Mouse (Mus musculus): ENCODE measurements around the gene Polq. TPM values are rescaled to one million over a fixed set of nuclear protein-coding genes. Genes with fewer than 3 reads are reported as not detected.

Gene Polq
- polyA plus RNA-seq (2014; fragmentation: Illumina TruSeq; extraction: RNeasy Lipid Tissue Mini Kit (QIAGEN cat#74804); ENCODE audit: low read depth, low replicate concordance): 2.6 TPM

DNA sequence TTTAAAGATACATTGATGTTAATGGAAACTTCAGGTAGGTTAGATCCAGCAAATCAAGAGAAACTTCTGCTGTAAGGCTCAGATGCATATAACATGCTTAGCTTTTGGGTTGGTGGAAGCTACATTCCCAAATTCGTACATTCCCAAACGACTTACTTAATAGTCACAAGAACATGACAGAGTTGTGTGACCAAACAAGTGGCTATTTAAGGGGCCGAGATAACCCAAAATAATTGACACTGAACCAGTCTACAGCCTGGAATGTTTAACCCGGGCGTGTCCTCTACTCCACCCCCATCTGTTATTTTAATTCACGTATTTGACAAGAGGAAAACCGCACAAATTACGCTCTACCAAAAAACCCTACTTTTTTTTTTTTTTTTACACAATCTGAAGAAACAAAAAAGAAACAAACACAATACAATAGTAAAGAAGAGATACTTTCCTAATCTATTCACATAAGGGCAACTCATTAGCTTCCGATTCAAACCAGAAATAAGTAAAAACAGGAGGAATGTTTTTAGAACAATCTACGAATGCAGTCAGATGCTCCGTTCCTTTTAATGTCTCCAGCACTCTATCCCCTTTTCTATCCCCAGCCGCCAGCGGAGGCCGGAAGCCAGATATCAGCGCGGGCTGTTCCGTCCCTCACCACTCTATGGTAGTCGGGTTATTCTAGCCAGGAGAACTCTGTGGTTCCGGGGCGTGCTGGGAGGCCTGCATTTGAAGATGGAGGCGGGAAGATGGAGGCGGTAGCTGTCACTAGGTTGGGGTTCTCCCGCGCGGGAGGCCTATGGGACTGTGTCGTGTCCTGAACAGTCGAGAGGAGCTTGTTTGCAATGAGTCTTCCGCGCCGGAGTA lies at the start of gene Polq:
Polq (plus strand) TSS at position 726 of the 861 bp plus-strand sequence.

DNA sequence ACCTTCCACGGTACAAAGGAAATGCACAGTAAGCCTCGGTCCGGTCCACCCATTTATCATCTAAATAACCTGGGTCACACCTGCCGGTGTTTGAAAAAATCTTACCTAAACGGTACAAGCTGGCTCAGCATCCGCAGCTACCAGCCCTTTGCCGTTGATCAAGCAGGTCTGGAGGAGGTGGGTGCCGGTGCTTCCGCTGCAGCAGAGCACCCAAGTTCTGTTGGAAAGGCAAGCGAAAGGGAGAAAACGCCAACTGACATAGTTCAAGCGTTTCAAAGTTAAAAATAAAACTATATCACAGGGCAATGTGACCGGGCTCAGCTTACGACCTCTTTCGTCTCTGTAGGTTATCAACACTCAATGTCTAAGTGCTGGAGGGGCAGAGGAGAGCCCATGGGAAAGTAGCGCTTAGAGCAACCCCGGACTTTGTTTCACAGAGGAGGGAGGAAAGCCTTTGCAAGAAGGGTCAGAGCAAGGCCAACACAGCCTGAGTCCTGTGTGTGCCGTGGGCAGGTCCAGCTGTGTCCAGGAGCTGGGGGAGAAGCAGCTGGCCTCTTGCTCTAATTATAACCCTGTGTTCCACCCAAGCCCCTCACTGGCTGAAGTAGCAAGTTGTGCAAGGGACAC lies 21.5 kb upstream of the Polq start, which contains the start of gene Fbxo40:
Fbxo40 (minus strand) TSS at position 469 of the 627 bp plus-strand sequence.

Other genes with a start within 250 kb of the Polq start
- gene Slc15a2, start 226.8 kb upstream of the Polq start, polyA plus RNA-seq (2014; fragmentation: Illumina TruSeq; extraction: RNeasy Lipid Tissue Mini Kit (QIAGEN cat#74804); ENCODE audit: low read depth, low replicate concordance): 92.6 TPM
- 22.6 TPM for gene Iqcb1, start 183.4 kb upstream of the Polq start, polyA plus RNA-seq (2014; fragmentation: Illumina TruSeq; extraction: RNeasy Lipid Tissue Mini Kit (QIAGEN cat#74804); ENCODE audit: low read depth, low replicate concordance)
- 4.8 TPM for gene Eaf2, start 136.8 kb upstream of the Polq start, polyA plus RNA-seq (2014; fragmentation: Illumina TruSeq; extraction: RNeasy Lipid Tissue Mini Kit (QIAGEN cat#74804); ENCODE audit: low read depth, low replicate concordance)
- 65.4 TPM for gene Golgb1, start 136.6 kb upstream of the Polq start, polyA plus RNA-seq (2014; fragmentation: Illumina TruSeq; extraction: RNeasy Lipid Tissue Mini Kit (QIAGEN cat#74804); ENCODE audit: low read depth, low replicate concordance)
- gene Hcls1, start 76.8 kb upstream of the Polq start, polyA plus RNA-seq (2014; fragmentation: Illumina TruSeq; extraction: RNeasy Lipid Tissue Mini Kit (QIAGEN cat#74804); ENCODE audit: low read depth, low replicate concordance): 3.2 TPM
- gene Fbxo40, start 21.3 kb upstream of the Polq start, polyA plus RNA-seq (2014; fragmentation: Illumina TruSeq; extraction: RNeasy Lipid Tissue Mini Kit (QIAGEN cat#74804); ENCODE audit: low read depth, low replicate concordance): not detected

All from sigmoid colon, adult 10 weeks (tissue).